Comparison of ENCODE assay signal across 8 mouse cellular contexts in the genomic region with DNA sequence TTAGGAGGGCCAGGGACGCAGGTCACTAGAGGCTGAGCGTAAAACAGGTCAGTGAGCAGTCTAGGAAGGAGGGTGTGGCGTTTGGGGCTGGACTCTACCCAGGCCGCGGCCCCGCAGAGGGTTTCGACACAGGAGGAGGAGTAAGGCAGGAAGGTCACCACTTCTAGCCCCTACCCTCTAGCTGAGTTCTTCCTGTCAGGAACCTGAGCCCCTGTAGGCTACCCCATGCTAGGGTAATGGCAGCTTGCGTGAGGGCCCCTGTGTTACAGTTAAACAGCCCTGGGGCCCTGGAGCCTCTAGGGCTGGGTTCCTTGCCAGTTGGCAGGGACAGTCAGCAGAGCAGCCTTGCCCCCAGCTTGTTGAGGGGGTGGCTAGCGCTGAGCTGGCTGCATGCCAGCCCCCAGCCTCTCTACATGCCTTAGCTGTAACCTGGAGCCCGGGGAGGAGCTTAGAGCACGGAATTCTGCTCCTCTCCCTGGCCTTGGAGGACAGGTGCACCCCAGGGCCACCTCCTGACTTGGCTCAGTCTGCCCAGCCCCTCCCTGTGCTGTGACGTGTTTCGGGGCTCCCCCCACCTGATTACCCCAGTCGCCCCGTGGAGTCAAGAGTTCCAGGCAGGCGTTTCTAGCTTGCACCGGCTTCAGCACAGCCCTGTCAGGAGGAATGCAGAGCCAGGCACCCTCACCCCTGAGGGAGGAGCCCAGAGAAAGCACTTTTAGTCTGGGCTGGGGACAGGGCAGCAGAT. TPM values are rescaled to one million over a fixed set of nuclear protein-coding genes. Genes with fewer than 3 reads are reported as not detected.
DNase-seq lines count a peak whose midpoint lies in the region; ATAC-seq lines count a peak whose summit lies in the region.

No protein-coding gene starts in this region.

- H3K9me3 ChIP-seq in heart, embryonic 11.5 days (replicated peaks; ENCODE audit: control insufficient read depth, low read length): no peaks in the 10 kb centered on the region
- no peaks in the 10 kb centered on the region for H3K9me3 ChIP-seq in kidney, embryonic 14.5 days (ENCODE audit: control insufficient read depth, low read length)
- H3K9me3 ChIP-seq in liver, embryonic 11.5 days (ENCODE audit: control insufficient read depth, low read length): no peaks in the 10 kb centered on the region
- no peaks in the 10 kb centered on the region for H3K9me3 ChIP-seq in midbrain, embryonic 16.5 days (replicated peaks; ENCODE audit: control insufficient read depth, low read length, poor library complexity, severe bottlenecking)

- H3K4me1 ChIP-seq in heart, embryonic 11.5 days (ENCODE audit: control insufficient read depth, insufficient read depth, low read length): peaks cover 39% of the 10 kb centered on the region
- H3K4me1 ChIP-seq in kidney, embryonic 14.5 days (ENCODE audit: control insufficient read depth, insufficient read depth, low read length): peaks cover 36% of the 10 kb centered on the region
- H3K4me1 ChIP-seq in liver, embryonic 11.5 days (replicated peaks; ENCODE audit: control insufficient read depth, insufficient read depth, low read length): peaks cover 30% of the 10 kb centered on the region
- no peaks in the 10 kb centered on the region; the same call in 1 of the 2 replicates for H3K4me1 ChIP-seq in midbrain, embryonic 16.5 days (ENCODE audit: control insufficient read depth, insufficient read depth, low read length)

- no peak overlapping the region for H3K4me3 ChIP-seq in heart, embryonic 11.5 days (ENCODE audit: low read depth, low read length)
- no peak overlapping the region for H3K4me3 ChIP-seq in kidney, embryonic 14.5 days (ENCODE audit: low read length)
- H3K4me3 ChIP-seq in liver, embryonic 11.5 days (ENCODE audit: low read depth, low read length): no peak overlapping the region
- H3K4me3 ChIP-seq in midbrain, embryonic 16.5 days (ENCODE audit: low read depth, low read length): no peak overlapping the region

- H3K27me3 ChIP-seq in heart, embryonic 11.5 days (ENCODE audit: control insufficient read depth, insufficient read depth, low read length): no peaks in the 10 kb centered on the region
- no peaks in the 10 kb centered on the region for H3K27me3 ChIP-seq in kidney, embryonic 14.5 days (ENCODE audit: control insufficient read depth, insufficient read depth, low read length)
- H3K27me3 ChIP-seq in liver, embryonic 11.5 days (replicated peaks; ENCODE audit: control insufficient read depth, insufficient read depth, low read length): no peaks in the 10 kb centered on the region
- no peaks in the 10 kb centered on the region for H3K27me3 ChIP-seq in midbrain, embryonic 16.5 days (ENCODE audit: control insufficient read depth, insufficient read depth, low read depth, low read length)

- peak; percentile 45; the same call in 1 of the 2 replicates for ATAC-seq in frontal cortex, adult (ENCODE audit: low TSS enrichment)
- ATAC-seq in heart, embryonic 11.5 days (replicated peaks; ENCODE audit: insufficient number of reproducible peaks, low FRiP score, low TSS enrichment): peak; percentile 65
- peak; percentile 51 for ATAC-seq in kidney, embryonic 14.5 days (ENCODE audit: low FRiP score, low TSS enrichment)
- ATAC-seq in liver, embryonic 11.5 days (replicated peaks; ENCODE audit: low FRiP score): peak; percentile 69
- ATAC-seq in midbrain, embryonic 16.5 days: peak; percentile 73

- H3K36me3 ChIP-seq in heart, embryonic 11.5 days (ENCODE audit: control insufficient read depth, insufficient read depth, low read length): peaks cover 12% of the 10 kb centered on the region
- peaks cover 30% of the 10 kb centered on the region for H3K36me3 ChIP-seq in kidney, embryonic 14.5 days (ENCODE audit: control insufficient read depth, insufficient read depth, low read length)
- peaks cover 19% of the 10 kb centered on the region; the same call in 1 of the 2 replicates for H3K36me3 ChIP-seq in liver, embryonic 11.5 days (ENCODE audit: control insufficient read depth, insufficient read depth, low read length)
- H3K36me3 ChIP-seq in midbrain, embryonic 16.5 days (ENCODE audit: control insufficient read depth, insufficient read depth, low read length): no peaks in the 10 kb centered on the region

- 59% methylated on average over 17 of the region's 17 CpGs for WGBS in heart, embryonic 11.5 days (ENCODE audit: insufficient replicate concordance)
- WGBS in kidney, embryonic 14.5 days: 28% methylated on average over 17 of the region's 17 CpGs
- 51% methylated on average over 17 of the region's 17 CpGs for WGBS in liver, embryonic 11.5 days
- 69% methylated on average over 17 of the region's 17 CpGs for WGBS in midbrain, embryonic 16.5 days

- H3K27ac ChIP-seq in heart, embryonic 11.5 days (ENCODE audit: low read depth, low read length): peak overlapping the region; percentile 51
- peak overlapping the region; percentile 79 for H3K27ac ChIP-seq in kidney, embryonic 14.5 days (ENCODE audit: low read depth, low read length)
- peak overlapping the region; percentile 85 for H3K27ac ChIP-seq in liver, embryonic 11.5 days (ENCODE audit: low read depth, low read length)
- no peak overlapping the region for H3K27ac ChIP-seq in midbrain, embryonic 16.5 days (ENCODE audit: low read length)

- no peak overlapping the region; the same call in none of the 2 replicates for H3K9ac ChIP-seq in heart, embryonic 11.5 days (ENCODE audit: low read depth, low read length)
- H3K9ac ChIP-seq in kidney, embryonic 14.5 days (ENCODE audit: low read depth, low read length): no peak overlapping the region; the same call in 1 of the 2 replicates
- peak overlapping the region; percentile 31; the same call in 1 of the 2 replicates for H3K9ac ChIP-seq in liver, embryonic 11.5 days (ENCODE audit: low read depth, low read length)
- peak overlapping the region; percentile 21; the same call in 1 of the 2 replicates for H3K9ac ChIP-seq in midbrain, embryonic 16.5 days (ENCODE audit: low read depth, low read length)

- DNase-seq in frontal cortex, postnatal 25 days (ENCODE audit: low spot score in 2 of 2): no peak
- DNase-seq in cerebellum, postnatal 14 days: peak; percentile 84 to 89
- DNase-seq in liver, embryonic 11.5 days (ENCODE audit: low spot score): no peak
- peak; percentile 56 for DNase-seq in urinary bladder, adult 2 months (ENCODE audit: low spot score)

- H3K4me2 ChIP-seq in heart, embryonic 11.5 days: peak overlapping the region; percentile 38
- peak overlapping the region; percentile 31 for H3K4me2 ChIP-seq in kidney, embryonic 14.5 days (replicated peaks; ENCODE audit: low read depth, low read length)
- peak overlapping the region; percentile 75 for H3K4me2 ChIP-seq in liver, embryonic 11.5 days
- no peak overlapping the region for H3K4me2 ChIP-seq in midbrain, embryonic 16.5 days (ENCODE audit: low read length)

RNA-seq across cellular contexts. Expression of gene Rplp0, which starts 15.6 kb away (rescaled TPM):
- polyA plus RNA-seq in heart, embryonic 11.5 days (2014; fragmentation: Nextera tagmentation; extraction: Ambion mirVana): 1,182 and 1,275 TPM in 2 replicates
- 1,879 and 2,111 TPM in 2 replicates for polyA plus RNA-seq in kidney, embryonic 14.5 days (2014; fragmentation: Nextera tagmentation; extraction: Ambion mirVana)
- polyA plus RNA-seq in liver, embryonic 11.5 days (2014; fragmentation: Nextera tagmentation; extraction: Ambion mirVana): 2,436 and 2,466 TPM in 2 replicates
- polyA plus RNA-seq in midbrain, embryonic 16.5 days (2015; fragmentation: Nextera tagmentation; extraction: Ambion mirVana): 794 and 826 TPM in 2 replicates
- 2,459 and 2,490 TPM in 2 replicates for polyA plus RNA-seq in urinary bladder, adult 2 months (2012; rRNA removed)

RNA-seq across cellular contexts. Expression of gene Gcn1l1, which starts 21.4 kb away (rescaled TPM):
- polyA plus RNA-seq in heart, embryonic 11.5 days (2014; fragmentation: Nextera tagmentation; extraction: Ambion mirVana): 29.7 and 33.5 TPM in 2 replicates
- polyA plus RNA-seq in kidney, embryonic 14.5 days (2014; fragmentation: Nextera tagmentation; extraction: Ambion mirVana): 44.3 and 56.0 TPM in 2 replicates
- 51.0 and 55.6 TPM in 2 replicates for polyA plus RNA-seq in liver, embryonic 11.5 days (2014; fragmentation: Nextera tagmentation; extraction: Ambion mirVana)
- polyA plus RNA-seq in midbrain, embryonic 16.5 days (2015; fragmentation: Nextera tagmentation; extraction: Ambion mirVana): 45.1 and 46.7 TPM in 2 replicates
- 17.8 and 26.4 TPM in 2 replicates for polyA plus RNA-seq in urinary bladder, adult 2 months (2012; rRNA removed)

RNA-seq across cellular contexts. Expression of gene Pxn, which starts 37.2 kb away (rescaled TPM):
- 11.7 and 14.4 TPM in 2 replicates for polyA plus RNA-seq in heart, embryonic 11.5 days (2014; fragmentation: Nextera tagmentation; extraction: Ambion mirVana)
- polyA plus RNA-seq in kidney, embryonic 14.5 days (2014; fragmentation: Nextera tagmentation; extraction: Ambion mirVana): 21.9 and 22.4 TPM in 2 replicates
- 12.4 and 14.0 TPM in 2 replicates for polyA plus RNA-seq in liver, embryonic 11.5 days (2014; fragmentation: Nextera tagmentation; extraction: Ambion mirVana)
- 18.3 and 18.5 TPM in 2 replicates for polyA plus RNA-seq in midbrain, embryonic 16.5 days (2015; fragmentation: Nextera tagmentation; extraction: Ambion mirVana)
- polyA plus RNA-seq in urinary bladder, adult 2 months (2012; rRNA removed): 68.7 and 73.4 TPM in 2 replicates

RNA-seq across cellular contexts. Expression of gene Sirt4, which starts 59.2 kb away (rescaled TPM):
- polyA plus RNA-seq in heart, embryonic 11.5 days (2014; fragmentation: Nextera tagmentation; extraction: Ambion mirVana): 15.8 and 19.2 TPM in 2 replicates
- 16.4 and 20.9 TPM in 2 replicates for polyA plus RNA-seq in kidney, embryonic 14.5 days (2014; fragmentation: Nextera tagmentation; extraction: Ambion mirVana)
- polyA plus RNA-seq in liver, embryonic 11.5 days (2014; fragmentation: Nextera tagmentation; extraction: Ambion mirVana): 14.8 and 15.2 TPM in 2 replicates
- polyA plus RNA-seq in midbrain, embryonic 16.5 days (2015; fragmentation: Nextera tagmentation; extraction: Ambion mirVana): 32.3 and 32.7 TPM in 2 replicates
- polyA plus RNA-seq in urinary bladder, adult 2 months (2012; rRNA removed): 56.1 and 75.8 TPM in 2 replicates

Comparison
In these comparisons a context has a peak if more than half of its experiments do, and no peak if none do; other contexts are left out.
1. DNase-seq: peak in cerebellum, postnatal 14 days (2 of 2) and urinary bladder, adult 2 months (single experiment); none in frontal cortex, postnatal 25 days (0 of 2) and liver, embryonic 11.5 days (single experiment).
2. H3K9ac ChIP-seq: peak in liver, embryonic 11.5 days (single experiment) and midbrain, embryonic 16.5 days (single experiment); none in heart, embryonic 11.5 days (single experiment) and kidney, embryonic 14.5 days (single experiment).
3. Peak in every context shown above with its lines, with median percentiles within 50 percentile points of each other: ATAC-seq.